Mouse (Mus musculus): ENCODE measurements at regions not wholly inside any gene's neighbourhood (a gene's known extent, or its start where the extent isn't known, plus 50 kb on each side); places are given as distances from the start of the nearest gene placed in this dataset.

- TF ChIP-seq CTCF (IDR thresholded peaks at IDR 0.05) (no peak), POLR2A (IDR thresholded peaks at IDR 0.05; ENCODE audit: insufficient read depth, low read depth, low read length) (no peak)
Measured at GRCm38 (mm10) chr16:37714276-37714675, 60.0 kb upstream of the Ndufb4 start.

All from heart, adult 2 months (tissue).